Mouse (Mus musculus): ENCODE data around the gene Dcun1d1. TPM values are rescaled to one million over a fixed set of nuclear protein-coding genes. Genes with fewer than 3 reads are reported as not detected.

The Dcun1d1 gene
- total and polyA plus RNA-seq, 3 experiments: 32.6 to 72.4 (median 42.3) TPM

GRCm38 (mm10) chr3:35953184-35953583 lies 15.9 kb upstream of the Dcun1d1 start:
- dilution Hi-C loops (cut with MboI; ENCODE audit: extremely low pct_ligation_motif_present, extremely low pct_unique_long_range_greater_than_20kb, low sequenced_read_pairs): no loop called here
- Histone ChIP-seq H3K9me3 (replicated peaks; ENCODE audit: low read length) (peaks cover 6% of the 10 kb centered on the region), H3K4me2 (ENCODE audit: insufficient read depth, low read depth, poor library complexity, severe bottlenecking) (no peak overlapping the region), H3K4me3 (replicated peaks in 1 of 3; ENCODE audit: low read depth in 2 of 3, low read length in 2 of 3, poor library complexity in 1 of 3) (no peak overlapping the region), H3K27ac (ENCODE audit: insufficient read depth, low read depth) (no peak overlapping the region), H3K4me1 (ENCODE audit: control insufficient read depth in 1 of 2, insufficient read depth in 2 of 2) (no peaks in the 10 kb centered on the region), H3K27me3 (replicated peaks) (no peaks in the 10 kb centered on the region), H3K79me2 (replicated peaks; ENCODE audit: control insufficient read depth, extremely low read depth, insufficient read depth, poor library complexity, severe bottlenecking) (no peaks in the 10 kb centered on the region), H3K9ac (ENCODE audit: insufficient read depth, low read depth) (no peak overlapping the region), H3K36me3 (replicated peaks in 1 of 2; ENCODE audit: control insufficient read depth in 1 of 2, insufficient read depth in 1 of 2, low read length in 1 of 2) (peaks cover 4 to 39% of the 10 kb centered on the region in 2 experiments)
- no peak for DNase-seq (ENCODE audit: extremely low read depth)
- in situ Hi-C loops (cut with MboI; ENCODE audit: low pct_ligation_motif_present, low pct_unique_long_range_greater_than_20kb, low sequenced_read_pairs): loop anchor here (10.0 kb wide), 1 partner anchor 258 kb away; no protein-coding TSS in a partner anchor
- TF ChIP-seq USF1 (IDR thresholded peaks at IDR 0.05; ENCODE audit: low read depth, low read length) (no peak), ZC3H11A (IDR thresholded peaks at IDR 0.05; ENCODE audit: low read depth, low read length) (no peak), SIN3A (IDR thresholded peaks at IDR 0.05; ENCODE audit: low read length) (no peak), ETS1 (conservative IDR thresholded peaks at IDR 0.05; ENCODE audit: low read depth, low read length) (no peak), JUND (conservative IDR thresholded peaks at IDR 0.05; ENCODE audit: low read depth, low read length) (no peak), SMC3 (IDR thresholded peaks at IDR 0.05; ENCODE audit: low read depth, low read length) (no peak), NELFE (IDR thresholded peaks at IDR 0.05; ENCODE audit: low read depth, low read length) (no peak), CHD1 (IDR thresholded peaks at IDR 0.05; ENCODE audit: low read depth, low read length) (no peak), MAFK (IDR thresholded peaks at IDR 0.05; ENCODE audit: insufficient replicate concordance, low read length) (no peak), ELF1 (IDR thresholded peaks at IDR 0.05; ENCODE audit: low read depth, low read length) (no peak), MXI1 (IDR thresholded peaks at IDR 0.05; ENCODE audit: low read depth, low read length) (no peak)

GRCm38 (mm10) chr3:35948197-35948596 lies 11.0 kb upstream of the Dcun1d1 start:
- no peaks in the 10 kb centered on the region for H3K79me2 ChIP-seq (replicated peaks; ENCODE audit: control insufficient read depth, extremely low read depth, insufficient read depth, poor library complexity, severe bottlenecking)
- H3K9ac ChIP-seq (ENCODE audit: insufficient read depth, low read depth): no peak overlapping the region
- no peak overlapping the region for H3K4me3 ChIP-seq (replicated peaks in 1 of 3; ENCODE audit: low read depth in 2 of 3, low read length in 2 of 3, poor library complexity in 1 of 3)
- peaks cover 0 to 6% of the 10 kb centered on the region in 2 experiments for H3K36me3 ChIP-seq (replicated peaks in 1 of 2; ENCODE audit: control insufficient read depth in 1 of 2, insufficient read depth in 1 of 2, low read length in 1 of 2)
- in situ Hi-C loops (cut with MboI; ENCODE audit: low pct_ligation_motif_present, low pct_unique_long_range_greater_than_20kb, low sequenced_read_pairs) (no loop called here), dilution Hi-C loops (cut with MboI; ENCODE audit: extremely low pct_ligation_motif_present, extremely low pct_unique_long_range_greater_than_20kb, low sequenced_read_pairs) (no loop called here)
- H3K4me2 ChIP-seq (ENCODE audit: insufficient read depth, low read depth, poor library complexity, severe bottlenecking): no peak overlapping the region
- 0 out of 4 replicates have a peak, but pooled peaks cover 0 to 3% of the 10 kb centered on the region in 2 experiments for H3K4me1 ChIP-seq (ENCODE audit: control insufficient read depth in 1 of 2, insufficient read depth in 2 of 2)
- no peak for DNase-seq (ENCODE audit: extremely low read depth)
- no peak overlapping the region for H3K27ac ChIP-seq (ENCODE audit: insufficient read depth, low read depth)
- H3K9me3 ChIP-seq (replicated peaks; ENCODE audit: low read length): no peaks in the 10 kb centered on the region
- no peak for TF ChIP-seq MAX (IDR thresholded peaks at IDR 0.05; ENCODE audit: low read length)
- TF ChIP-seq ZMIZ1 (IDR thresholded peaks at IDR 0.05; ENCODE audit: low read depth, low read length): no peak
- TF ChIP-seq TBP (conservative IDR thresholded peaks at IDR 0.05; ENCODE audit: low read depth, low read length): no peak
- TF ChIP-seq CHD2 (IDR thresholded peaks at IDR 0.05; ENCODE audit: low read length): no peak
- no peak for TF ChIP-seq POLR2AphosphoS2 (IDR thresholded peaks at IDR 0.05; ENCODE audit: low read depth, low read length)
- TF ChIP-seq MAZ (IDR thresholded peaks at IDR 0.05; ENCODE audit: low read depth, low read length): no peak
- TF ChIP-seq POLR2A (IDR thresholded peaks at IDR 0.05; ENCODE audit: low read depth, low read length): no peak
- TF ChIP-seq UBTF (IDR thresholded peaks at IDR 0.05; ENCODE audit: low read depth, low read length): no peak
- TF ChIP-seq MYC (IDR thresholded peaks at IDR 0.05; ENCODE audit: low read depth, low read length): no peak
- TF ChIP-seq EP300 (IDR thresholded peaks at IDR 0.05; ENCODE audit: low read length): no peak
- no peak for TF ChIP-seq RCOR1 (conservative IDR thresholded peaks at IDR 0.05; ENCODE audit: low read depth, low read length)
- no peak for TF ChIP-seq CHD1 (IDR thresholded peaks at IDR 0.05; ENCODE audit: low read depth, low read length)
- TF ChIP-seq ZKSCAN1 (IDR thresholded peaks at IDR 0.05; ENCODE audit: borderline replicate concordance, low read depth, low read length): no peak
- no peak for TF ChIP-seq NRF1 (IDR thresholded peaks at IDR 0.05; ENCODE audit: low read depth, low read length)
- TF ChIP-seq USF2 (conservative IDR thresholded peaks at IDR 0.05; ENCODE audit: low read depth, low read length): no peak
- no peak for TF ChIP-seq GABPA (IDR thresholded peaks at IDR 0.05; ENCODE audit: insufficient replicate concordance, low read depth, low read length)
- no peak for TF ChIP-seq MEF2A (IDR thresholded peaks at IDR 0.05; ENCODE audit: borderline replicate concordance, low read depth, low read length)
- H3K27me3 ChIP-seq (replicated peaks): no peaks in the 10 kb centered on the region

Measured in CH12.LX (cell line).